Mouse (Mus musculus): ENCODE measurements around the gene Tk1.

- TF ChIP-seq CTCF (conservative IDR thresholded peaks at IDR 0.05; ENCODE audit: low read length) (no peak), POU5F1 (IDR thresholded peaks at IDR 0.05; ENCODE audit: borderline replicate concordance, low read length) (no peak)
Measured at GRCm38 (mm10) chr11:117821868-117822267, 4.0 kb downstream of the Tk1 start.
